Mouse (Mus musculus): ENCODE data around the gene Clmp. TPM values are rescaled to one million over a fixed set of nuclear protein-coding genes. Genes with fewer than 3 reads are reported as not detected.

Clmp gene
- 57.0 and 74.1 TPM in 2 replicates for total RNA-seq (2014; rRNA removed)
- polyA plus RNA-seq (2015; fragmentation: Nextera tagmentation; extraction: Ambion mirVana) = 47.5 and 48.8 TPM in 2 replicates

GRCm38 (mm10) chr9:40685801-40686420, at the start of gene Clmp:
Gene Clmp, plus strand, starts transcription at chr9:40685962.
- Histone ChIP-seq H3K4me1 (ENCODE audit: insufficient read depth, low read length) (peaks cover 10% of the 10 kb centered on the region; the same call in 1 of the 2 replicates), H3K9me3 (ENCODE audit: low read length) (no peaks in the 10 kb centered on the region), H3K4me3 (ENCODE audit: low read depth, low read length) (peak within 1 kb of the TSS; percentile 74), H3K4me2 (ENCODE audit: low read depth, low read length, poor library complexity, severe bottlenecking) (peak within 1 kb of the TSS; percentile 89), H3K27ac (ENCODE audit: low read depth, low read length) (peak within 1 kb of the TSS; percentile 77), H3K27me3 (ENCODE audit: insufficient read depth, low read length) (no peaks in the 10 kb centered on the region), H3K9ac (replicated peaks; ENCODE audit: low read length, poor library complexity, severe bottlenecking) (peak within 1 kb of the TSS; percentile 69), H3K36me3 (ENCODE audit: insufficient read depth, low read length) (no peaks in the 10 kb centered on the region)
- WGBS = 0% methylated on average over 31 of the region's 53 CpGs
- ATAC-seq (ENCODE audit: low FRiP score) (peak; percentile 72), DNase-seq (ENCODE audit: low spot score) (peak; percentile 62)
- TF ChIP-seq CTCF (IDR thresholded peaks at IDR 0.05) = no peak; the same call in 1 of the 2 replicates

DNA sequence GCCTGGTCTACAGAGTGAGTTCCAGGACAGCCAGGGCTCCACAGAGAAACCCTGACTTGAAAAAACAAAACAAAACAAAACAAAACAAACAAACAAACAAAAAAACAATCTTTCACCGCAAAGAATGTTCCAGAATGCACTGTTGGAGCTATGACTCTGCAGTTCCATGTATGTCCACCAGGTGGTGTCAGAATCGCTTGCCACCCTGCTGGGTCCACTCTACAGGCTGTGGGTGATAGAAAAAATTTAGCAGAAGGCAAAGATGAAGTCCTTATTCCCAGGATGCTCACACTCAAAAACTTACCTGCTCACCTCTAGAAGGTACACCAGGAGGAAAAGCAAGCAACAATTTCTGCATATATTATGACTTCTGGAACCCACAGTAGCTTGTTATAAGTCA, 49.7 kb upstream of the Clmp start:
- Histone ChIP-seq H3K4me1 (ENCODE audit: insufficient read depth, low read length) (peaks cover 5% of the 10 kb centered on the region), H3K9ac (replicated peaks; ENCODE audit: low read length, poor library complexity, severe bottlenecking) (no peak overlapping the region), H3K36me3 (ENCODE audit: insufficient read depth, low read length) (no peaks in the 10 kb centered on the region), H3K4me3 (ENCODE audit: low read depth, low read length) (no peak overlapping the region), H3K27me3 (ENCODE audit: insufficient read depth, low read length) (no peaks in the 10 kb centered on the region), H3K4me2 (ENCODE audit: low read depth, low read length, poor library complexity, severe bottlenecking) (no peak overlapping the region), H3K9me3 (ENCODE audit: low read length) (no peaks in the 10 kb centered on the region), H3K27ac (ENCODE audit: low read depth, low read length) (no peak overlapping the region)
- ATAC-seq (ENCODE audit: low FRiP score) (no peak), DNase-seq (ENCODE audit: low spot score) (peak; percentile 73)
- peak; percentile 99 for TF ChIP-seq CTCF (IDR thresholded peaks at IDR 0.05)
- 11% methylated on average over 2 of the region's 2 CpGs for WGBS

DNA sequence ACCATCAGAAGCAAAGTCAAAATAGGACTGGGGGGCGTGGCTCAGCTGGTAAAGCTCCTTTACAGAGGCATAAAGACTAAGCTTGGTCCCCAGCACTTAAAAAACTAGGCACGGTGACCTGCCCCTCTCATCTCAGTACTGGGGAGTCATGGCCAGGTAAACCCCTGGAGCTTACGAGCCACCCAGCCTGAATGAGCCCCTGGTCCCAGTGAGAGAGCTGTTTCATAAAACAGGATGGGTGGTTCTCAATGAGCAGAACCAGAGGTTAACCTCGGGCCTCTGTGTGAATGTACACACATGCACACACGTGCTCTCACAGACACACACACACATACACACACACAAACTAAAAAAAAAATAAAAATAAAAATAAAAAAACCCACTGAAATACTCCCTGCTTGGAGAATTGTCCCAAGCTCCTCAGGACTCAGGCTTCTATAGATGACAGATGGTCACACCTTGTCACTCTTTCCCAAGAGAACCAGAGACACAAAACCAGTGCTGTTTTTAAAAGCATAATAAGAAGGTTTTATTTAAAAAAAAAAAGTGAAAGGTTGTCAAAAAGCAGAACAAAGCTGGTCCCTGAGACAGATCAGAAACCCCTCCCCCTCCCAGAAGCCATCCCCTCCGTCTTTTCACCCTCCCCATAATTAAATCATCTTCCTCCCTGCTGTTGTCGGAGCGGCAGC, 47.9 kb upstream of the Clmp start:
- 28% methylated on average over 8 of the region's 8 CpGs for WGBS
- Histone ChIP-seq H3K4me2 (ENCODE audit: low read depth, low read length, poor library complexity, severe bottlenecking) (peak overlapping the region; percentile 72), H3K36me3 (ENCODE audit: insufficient read depth, low read length) (no peaks in the 10 kb centered on the region), H3K9ac (replicated peaks; ENCODE audit: low read length, poor library complexity, severe bottlenecking) (peak overlapping the region; percentile 50; the same call in 1 of the 2 replicates), H3K27ac (ENCODE audit: low read depth, low read length) (peak overlapping the region; percentile 55), H3K9me3 (ENCODE audit: low read length) (no peaks in the 10 kb centered on the region), H3K27me3 (ENCODE audit: insufficient read depth, low read length) (no peaks in the 10 kb centered on the region), H3K4me1 (ENCODE audit: insufficient read depth, low read length) (peaks cover 5% of the 10 kb centered on the region), H3K4me3 (ENCODE audit: low read depth, low read length) (peak overlapping the region; percentile 24)
- peak; percentile 15; the same call in 1 of the 2 replicates for ATAC-seq (ENCODE audit: low FRiP score)
- DNase-seq (ENCODE audit: low spot score) = no peak
- TF ChIP-seq CTCF (IDR thresholded peaks at IDR 0.05) = no peak

GRCm38 (mm10) chr9:40638394-40639049, 47.2 kb upstream of the Clmp start:
- peak overlapping the region; percentile 50 for H3K9ac ChIP-seq (replicated peaks; ENCODE audit: low read length, poor library complexity, severe bottlenecking)
- no peak for TF ChIP-seq CTCF (IDR thresholded peaks at IDR 0.05)
- H3K4me1 ChIP-seq (ENCODE audit: insufficient read depth, low read length) = peaks cover 5% of the 10 kb centered on the region
- H3K27me3 ChIP-seq (ENCODE audit: insufficient read depth, low read length) = no peaks in the 10 kb centered on the region
- no peaks in the 10 kb centered on the region for H3K36me3 ChIP-seq (ENCODE audit: insufficient read depth, low read length)
- ATAC-seq (ENCODE audit: low FRiP score) (peak; percentile 76), DNase-seq (ENCODE audit: low spot score) (peak; percentile 80)
- H3K27ac ChIP-seq (ENCODE audit: low read depth, low read length) = peak overlapping the region; percentile 55
- no peaks in the 10 kb centered on the region for H3K9me3 ChIP-seq (ENCODE audit: low read length)
- H3K4me2 ChIP-seq (ENCODE audit: low read depth, low read length, poor library complexity, severe bottlenecking) = peak overlapping the region; percentile 72
- peak overlapping the region; percentile 24 for H3K4me3 ChIP-seq (ENCODE audit: low read depth, low read length)
- WGBS = 2% methylated on average over 14 of the region's 14 CpGs

- Histone ChIP-seq H3K27ac (ENCODE audit: low read depth, low read length) (no peak overlapping the region), H3K4me2 (ENCODE audit: low read depth, low read length, poor library complexity, severe bottlenecking) (no peak overlapping the region), H3K4me1 (ENCODE audit: insufficient read depth, low read length) (peaks cover 5% of the 10 kb centered on the region), H3K36me3 (ENCODE audit: insufficient read depth, low read length) (no peaks in the 10 kb centered on the region), H3K9me3 (ENCODE audit: low read length) (no peaks in the 10 kb centered on the region), H3K4me3 (ENCODE audit: low read depth, low read length) (no peak overlapping the region), H3K27me3 (ENCODE audit: insufficient read depth, low read length) (no peaks in the 10 kb centered on the region), H3K9ac (replicated peaks; ENCODE audit: low read length, poor library complexity, severe bottlenecking) (no peak overlapping the region)
- ATAC-seq (ENCODE audit: low FRiP score) (no peak), DNase-seq (ENCODE audit: low spot score) (no peak)
- no peak for TF ChIP-seq CTCF (IDR thresholded peaks at IDR 0.05)
- WGBS = 84% methylated on average over 10 of the region's 10 CpGs
Observed at GRCm38 (mm10) chr9:40639536-40640187, 46.1 kb upstream of the Clmp start.

All from midbrain, postnatal 0 days (tissue).